Mouse (Mus musculus): ENCODE measurements around the gene Lmln.
A peak's percentile ranks its signal among the peaks of the same experiment; 100 is the strongest.
"Not testable (repeated sequence)": the region's sequence is repeated elsewhere in the genome, so short reads cannot be mapped to it uniquely, and the experiment has no call there.

The Lmln gene

GRCm38 (mm10) chr16:33062024-33062681, at the start of gene Lmln:
Gene Lmln, plus strand, starts transcription at chr16:33062521.
- DNase-seq (ENCODE audit: low spot score in 2 of 2), result peak; percentile 70 to 87

GRCm38 (mm10) chr16:33013801-33014200, 48.5 kb upstream of the Lmln start:
- DNase-seq (ENCODE audit: low spot score in 2 of 2), result no peak

GRCm38 (mm10) chr16:33014921-33015320, 47.4 kb upstream of the Lmln start:
- DNase-seq (ENCODE audit: low spot score in 2 of 2), result peak in 1 of 2 experiments; percentile 37

GRCm38 (mm10) chr16:33015396-33015907, 46.9 kb upstream of the Lmln start:
- DNase-seq (ENCODE audit: low spot score in 2 of 2), result no peak

GRCm38 (mm10) chr16:33015986-33016385, 46.3 kb upstream of the Lmln start:
- no peak for DNase-seq (ENCODE audit: low spot score in 2 of 2)

- DNase-seq (ENCODE audit: low spot score in 2 of 2), result no peak
Observed at GRCm38 (mm10) chr16:33017677-33018349, 44.5 kb upstream of the Lmln start.

DNA sequence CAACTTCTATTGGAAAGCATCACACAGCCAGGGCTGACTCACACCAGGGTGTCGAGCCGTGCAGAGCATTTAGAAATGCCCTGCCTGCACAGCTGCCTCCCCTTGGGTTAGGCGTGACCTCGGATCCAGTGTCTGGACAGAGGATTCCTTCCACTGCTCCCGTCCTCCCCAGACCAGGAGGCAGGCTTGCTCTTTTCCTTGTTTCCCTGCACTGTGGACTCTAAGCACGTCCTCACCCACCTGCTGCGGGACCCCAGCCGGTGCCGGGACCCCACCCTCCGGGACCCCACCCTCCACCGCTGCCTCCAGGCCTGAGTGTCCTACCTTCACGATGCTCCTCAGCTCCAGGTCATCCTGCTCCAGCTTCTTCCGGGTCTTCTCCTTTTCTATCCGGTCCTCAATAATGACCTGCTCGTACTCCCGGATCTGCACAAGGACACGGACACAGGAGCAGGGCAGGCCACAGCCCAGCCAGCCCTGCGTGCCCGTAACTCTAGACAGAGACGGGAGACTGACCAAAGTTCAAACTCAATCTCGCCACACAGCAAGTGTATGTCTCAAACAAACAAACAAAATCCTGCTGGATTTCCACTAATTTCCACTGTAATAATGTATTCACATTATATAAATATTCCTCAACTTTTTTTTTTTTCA, 43.1 kb upstream of the Lmln start:
- no peak for DNase-seq (ENCODE audit: low spot score in 2 of 2)

GRCm38 (mm10) chr16:33021381-33021780, 40.9 kb upstream of the Lmln start:
- DNase-seq (ENCODE audit: low spot score in 2 of 2), result no peak

DNA sequence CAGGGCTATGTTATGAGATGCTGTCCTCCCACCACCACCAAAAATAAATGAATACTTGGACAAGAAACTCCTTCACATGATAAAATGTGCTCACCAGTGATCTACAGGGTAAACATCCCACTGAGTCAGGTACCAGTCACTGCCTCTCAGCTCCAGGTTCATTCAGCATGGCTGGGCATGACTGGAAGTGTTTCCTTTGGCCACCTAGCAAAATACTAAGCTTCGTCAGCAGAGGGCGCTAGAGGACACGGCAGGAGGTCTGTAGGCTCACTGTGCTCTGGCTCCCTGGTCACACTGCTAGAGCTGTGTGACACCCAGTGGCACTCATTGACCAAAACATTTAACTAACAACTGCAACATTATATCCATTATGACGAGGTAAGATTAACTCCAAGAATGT, 38.6 kb upstream of the Lmln start:
- peak in 1 of 2 experiments; percentile 87 for DNase-seq (ENCODE audit: low spot score in 2 of 2)

DNA sequence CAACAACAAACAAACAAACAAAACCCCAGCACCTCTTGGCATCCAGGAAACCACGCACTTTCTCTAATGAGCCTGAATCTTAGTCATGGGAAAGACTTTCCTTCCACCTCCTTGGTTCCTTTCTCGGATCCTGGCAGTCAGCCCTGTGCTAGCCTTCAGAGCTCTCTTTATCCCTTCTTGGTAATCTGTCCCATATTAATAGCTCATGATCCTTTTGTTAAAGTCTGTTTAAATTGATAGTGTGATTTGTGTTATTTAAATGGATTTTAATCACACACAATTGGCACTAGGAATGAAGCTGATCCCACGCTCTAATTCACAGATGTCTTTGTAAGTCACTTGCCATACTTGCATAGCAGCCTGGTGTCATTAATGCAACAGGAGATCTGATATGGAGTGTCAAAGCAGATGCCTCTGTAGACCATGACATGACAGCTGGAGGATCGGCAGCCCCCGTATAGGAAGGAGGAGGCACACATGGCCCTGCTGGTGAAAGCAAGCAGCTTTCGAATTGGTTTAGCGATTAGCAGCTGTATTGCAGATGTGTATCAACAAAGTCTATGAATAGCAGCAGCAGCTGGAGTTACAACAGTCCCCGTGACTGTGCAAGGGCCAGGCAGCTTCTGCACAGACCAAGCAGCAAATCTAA, 37.7 kb upstream of the Lmln start:
- DNase-seq (ENCODE audit: low spot score in 2 of 2), result peak in 1 of 2 experiments; percentile 55

- no peak for DNase-seq (ENCODE audit: low spot score in 2 of 2)
Observed at GRCm38 (mm10) chr16:33026357-33026756, 36.0 kb upstream of the Lmln start.

- no peak for DNase-seq (ENCODE audit: low spot score in 2 of 2)
Observed at GRCm38 (mm10) chr16:33036006-33036405, 26.3 kb upstream of the Lmln start.

GRCm38 (mm10) chr16:33042682-33043081, 19.6 kb upstream of the Lmln start:
- no peak for DNase-seq (ENCODE audit: low spot score in 2 of 2)

GRCm38 (mm10) chr16:33043268-33043667, 19.1 kb upstream of the Lmln start:
- DNase-seq (ENCODE audit: low spot score in 2 of 2), result no peak

DNA sequence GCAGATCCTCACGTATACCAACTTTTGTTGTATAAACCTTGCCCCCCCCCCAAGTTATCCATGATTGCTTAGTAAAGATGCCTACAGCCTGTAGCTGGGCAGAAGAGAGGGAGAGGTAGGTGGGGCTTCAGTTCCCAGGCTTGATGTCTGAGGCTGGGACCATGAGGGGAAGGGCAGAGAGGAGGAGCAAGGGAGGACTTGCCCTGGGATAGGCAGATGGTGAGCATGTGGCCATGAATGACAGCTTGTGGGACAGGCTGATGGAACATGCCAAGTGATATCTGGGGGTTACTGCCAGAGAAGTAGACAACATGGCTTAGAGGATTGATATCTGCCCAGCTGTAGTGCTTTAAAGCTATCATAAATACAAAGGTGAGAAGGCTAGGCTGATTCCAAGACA, 14.3 kb upstream of the Lmln start:
- DNase-seq (ENCODE audit: low spot score in 2 of 2), result no peak

GRCm38 (mm10) chr16:33048686-33049085, 13.6 kb upstream of the Lmln start:
- DNase-seq (ENCODE audit: low spot score in 2 of 2), result no peak

DNA sequence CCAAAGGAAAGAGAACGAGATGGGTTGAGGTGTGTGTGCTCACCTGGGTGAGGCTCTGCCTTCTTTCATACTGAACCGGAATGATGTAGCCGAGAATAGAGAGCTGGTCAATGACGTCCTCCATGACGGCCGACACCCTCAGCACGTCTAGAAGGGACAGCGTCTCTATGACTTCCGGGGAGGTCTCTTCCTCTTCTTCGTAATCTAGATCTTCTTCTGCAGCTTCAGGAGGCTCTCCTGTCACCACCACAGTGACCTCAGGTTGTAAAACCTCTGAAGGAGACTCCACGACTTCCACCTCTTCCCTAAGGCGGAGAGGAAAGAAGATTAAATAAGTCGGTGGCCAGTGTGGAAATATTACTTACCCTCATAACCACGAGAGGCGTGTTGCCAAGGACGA, 12.5 kb upstream of the Lmln start:
- DNase-seq (ENCODE audit: low spot score in 2 of 2), result no peak

DNA sequence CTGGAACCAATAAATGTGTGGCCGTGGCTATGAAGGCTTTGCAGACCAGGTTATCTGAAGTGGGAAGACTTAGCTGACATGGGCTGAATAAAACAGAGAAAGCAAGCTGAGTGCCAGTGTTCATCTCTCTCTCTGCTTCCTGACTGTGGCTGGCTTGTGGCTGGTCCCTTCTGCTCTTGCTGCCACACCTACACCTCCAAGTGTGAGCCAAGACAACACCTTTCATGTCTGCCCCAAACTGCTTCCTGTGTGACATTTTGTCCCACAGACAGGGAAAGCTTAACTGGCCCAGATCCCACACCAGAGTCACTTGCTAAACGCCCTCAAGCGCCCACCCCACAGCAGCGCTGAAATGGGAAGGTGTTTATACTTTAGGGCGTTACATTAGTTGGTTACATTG, 9.2 kb upstream of the Lmln start:
- no peak for DNase-seq (ENCODE audit: low spot score in 2 of 2)

GRCm38 (mm10) chr16:33054927-33055326, 7.4 kb upstream of the Lmln start:
- not testable (repeated sequence) for DNase-seq (ENCODE audit: low spot score in 2 of 2)

GRCm38 (mm10) chr16:33055655-33056054, 6.7 kb upstream of the Lmln start:
- no peak for DNase-seq (ENCODE audit: low spot score in 2 of 2)

GRCm38 (mm10) chr16:33056095-33056785, 6.1 kb upstream of the Lmln start, which contains the start of the genes Iqcg and Rpl35a:
Gene Iqcg, minus strand, starts transcription at chr16:33056218.
Gene Rpl35a, plus strand, starts transcription at chr16:33056453.
- DNase-seq (ENCODE audit: low spot score in 2 of 2), result peak; percentile 61 to 87

Data from left cerebral cortex, adult 9 months (tissue).